Mouse (Mus musculus) megakaryocyte, embryonic 14.5 days (primary cell): ENCODE results near the gene Taok3. TPM values are rescaled to one million over a fixed set of nuclear protein-coding genes. Genes with fewer than 3 reads are reported as not detected.

Experiments
- H3K27me3 ChIP-seq: replicated peaks from 2 replicates; pipeline ENCODE3; 2012; ENCODE audit warnings: inconsistent platforms
- H3K36me3 ChIP-seq: replicated peaks from 2 replicates; pipeline ENCODE3; 2012; ENCODE audit warnings: low read length, inconsistent platforms, mixed read lengths
- H3K4me1 ChIP-seq: 2 replicates; pipeline ENCODE4 v1.6.1; 2012; ENCODE audit warnings: inconsistent platforms
- H3K4me3 ChIP-seq: replicated peaks from 2 replicates; pipeline ENCODE3; 2012; ENCODE audit warnings: moderate library complexity, mild to moderate bottlenecking, inconsistent platforms
- H3K9me3 ChIP-seq: 2 replicates; pipeline ENCODE4 v1.6.1; 2012; ENCODE audit warnings: inconsistent platforms
- FLI1 ChIP-seq: IDR thresholded peaks from 2 replicates; pipeline ENCODE4 v1.6.1; 2012; ENCODE audit warnings: low read length, inconsistent platforms, mixed read lengths
- GATA1 ChIP-seq: IDR thresholded peaks from 3 replicates; pipeline ENCODE4 v1.6.1; 2012; ENCODE audit warnings: mixed read lengths, low read length, inconsistent platforms, borderline replicate concordance
- polyA plus RNA-seq: library from polyadenylated mRNA; stranded (reverse); fragments of >175 nt; gene quantifications from 2 replicates; pipeline ENCODE4 v1.2.3, GENCODE M21; 2012; ENCODE audit warnings: low replicate concordance; ENCODE audit not compliant: insufficient read depth

The Taok3 gene
- polyA plus RNA-seq, 1 experiment: 75.0 TPM

DNA sequence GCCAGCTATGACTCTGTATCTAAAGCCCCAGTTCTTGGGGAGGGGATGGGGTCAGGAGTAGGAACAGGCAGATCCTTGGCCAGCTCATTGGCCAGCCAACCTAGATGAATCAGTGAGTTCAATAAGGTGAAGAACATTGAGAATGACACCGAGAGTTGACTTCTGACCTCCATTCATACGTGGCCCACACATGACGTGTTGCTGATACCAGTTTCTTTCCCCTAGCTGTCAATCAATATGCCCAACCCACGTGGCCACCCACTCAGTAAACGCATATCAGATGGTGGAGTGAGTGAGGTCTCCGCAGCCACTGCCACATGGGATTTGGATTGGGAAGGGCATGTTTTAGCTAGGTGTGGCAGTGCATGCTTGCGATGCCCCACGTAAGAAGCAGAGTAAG lies 125.2 kb downstream of the Taok3 start:
- no peak overlapping the region for H3K4me3 ChIP-seq
- H3K36me3 ChIP-seq: peaks cover 99% of the 10 kb centered on the region
- H3K9me3 ChIP-seq: no peaks in the 10 kb centered on the region
- TF ChIP-seq FLI1: no peak
- no peak for TF ChIP-seq GATA1
- peaks cover 9% of the 10 kb centered on the region; the same call in 1 of the 2 replicates for H3K4me1 ChIP-seq
- no peaks in the 10 kb centered on the region for H3K27me3 ChIP-seq

DNA sequence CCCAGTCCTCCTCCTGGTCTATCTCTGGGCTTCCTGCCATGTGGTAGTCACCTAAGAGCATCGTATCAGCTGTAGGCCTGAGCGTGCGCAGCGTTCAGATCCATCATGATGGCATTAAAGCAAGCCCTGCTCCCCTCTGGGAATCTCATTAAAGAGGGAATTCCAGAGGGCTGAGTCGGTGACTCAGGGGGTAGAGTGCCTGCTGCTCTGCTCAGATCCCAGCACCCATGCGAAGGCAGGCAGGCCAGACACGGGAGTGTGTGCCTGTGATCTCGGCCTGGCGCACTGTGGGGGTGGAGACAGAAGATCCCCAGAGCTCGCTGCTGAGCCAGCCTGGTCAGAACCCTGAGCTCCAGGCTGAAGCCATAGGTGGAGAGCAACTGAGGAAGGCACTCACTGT lies 128.4 kb downstream of the Taok3 start:
- H3K27me3 ChIP-seq: no peaks in the 10 kb centered on the region
- H3K4me1 ChIP-seq: peaks cover 9% of the 10 kb centered on the region; the same call in 1 of the 2 replicates
- TF ChIP-seq FLI1 (no peak), GATA1 (no peak)
- no peak overlapping the region for H3K4me3 ChIP-seq
- H3K36me3 ChIP-seq: peaks cover 100% of the 10 kb centered on the region
- no peaks in the 10 kb centered on the region for H3K9me3 ChIP-seq

DNA sequence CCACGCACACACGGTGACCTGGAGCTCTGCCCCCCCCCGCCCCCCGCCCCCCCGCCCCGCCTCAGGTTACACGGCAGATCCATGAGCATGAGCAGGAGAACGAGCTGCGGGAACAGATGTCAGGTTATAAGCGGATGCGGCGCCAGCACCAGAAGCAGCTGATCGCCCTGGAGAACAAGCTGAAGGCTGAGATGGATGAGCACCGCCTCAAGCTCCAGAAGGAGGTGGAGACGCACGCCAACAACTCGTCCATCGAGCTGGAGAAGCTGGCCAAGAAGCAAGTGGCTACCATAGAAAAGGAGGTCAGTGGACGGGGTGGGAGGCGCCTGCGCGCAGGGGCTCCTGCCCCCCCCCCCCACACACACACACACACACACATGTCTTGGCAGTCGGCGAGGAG lies 130.9 kb downstream of the Taok3 start:
- Histone ChIP-seq H3K36me3 (peaks cover 100% of the 10 kb centered on the region), H3K4me3 (no peak overlapping the region), H3K27me3 (no peaks in the 10 kb centered on the region), H3K4me1 (peaks cover 9% of the 10 kb centered on the region; the same call in 1 of the 2 replicates), H3K9me3 (no peaks in the 10 kb centered on the region)
- no peak for TF ChIP-seq FLI1
- TF ChIP-seq GATA1: no peak

DNA sequence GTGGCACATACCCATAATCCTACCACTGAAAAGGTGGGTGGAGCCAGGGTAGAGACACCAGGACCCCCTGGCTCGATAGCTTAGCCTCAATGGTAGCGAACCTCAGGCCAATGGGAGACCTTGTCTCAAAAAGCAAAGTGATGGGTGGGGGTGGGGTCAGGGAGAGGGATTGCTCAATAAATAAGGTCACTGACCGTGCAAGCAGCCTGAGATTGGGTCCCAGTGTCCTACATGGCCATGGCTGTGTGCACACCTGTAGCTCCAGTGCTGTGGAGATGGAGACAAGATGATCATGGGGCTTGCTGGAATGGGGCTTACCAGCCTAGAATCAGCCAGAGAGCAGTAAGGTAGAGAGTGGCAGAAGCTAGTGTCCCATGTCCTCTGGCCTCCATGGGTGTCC lies 131.8 kb downstream of the Taok3 start:
- H3K9me3 ChIP-seq: no peaks in the 10 kb centered on the region
- TF ChIP-seq GATA1 (no peak), FLI1 (no peak)
- peaks cover 100% of the 10 kb centered on the region for H3K36me3 ChIP-seq
- H3K27me3 ChIP-seq: no peaks in the 10 kb centered on the region
- H3K4me3 ChIP-seq: no peak overlapping the region
- H3K4me1 ChIP-seq: peaks cover 6% of the 10 kb centered on the region; the same call in 1 of the 2 replicates

DNA sequence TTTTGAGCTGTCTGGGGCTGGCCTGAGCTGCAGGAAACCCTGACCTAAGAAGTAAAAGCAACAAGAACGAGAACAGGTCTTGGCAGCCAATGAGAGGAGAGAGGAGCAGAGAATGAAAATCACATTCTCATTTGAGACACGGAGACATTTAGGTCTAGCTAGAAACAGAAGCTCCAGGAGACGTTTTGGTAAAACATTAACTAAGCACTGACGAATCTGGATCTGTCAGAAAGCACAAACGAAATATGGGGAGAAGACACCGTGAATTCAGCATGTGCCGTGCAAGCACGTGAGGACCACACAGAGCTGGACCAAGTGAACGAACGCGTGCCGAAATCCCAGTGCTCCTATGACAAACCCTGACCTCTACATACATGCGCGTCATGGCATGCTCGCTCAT lies 138.3 kb downstream of the Taok3 start:
- Histone ChIP-seq H3K27me3 (no peaks in the 10 kb centered on the region), H3K9me3 (no peaks in the 10 kb centered on the region), H3K36me3 (peaks cover 100% of the 10 kb centered on the region), H3K4me1 (no peaks in the 10 kb centered on the region), H3K4me3 (no peak overlapping the region)
- TF ChIP-seq FLI1: no peak
- no peak for TF ChIP-seq GATA1

DNA sequence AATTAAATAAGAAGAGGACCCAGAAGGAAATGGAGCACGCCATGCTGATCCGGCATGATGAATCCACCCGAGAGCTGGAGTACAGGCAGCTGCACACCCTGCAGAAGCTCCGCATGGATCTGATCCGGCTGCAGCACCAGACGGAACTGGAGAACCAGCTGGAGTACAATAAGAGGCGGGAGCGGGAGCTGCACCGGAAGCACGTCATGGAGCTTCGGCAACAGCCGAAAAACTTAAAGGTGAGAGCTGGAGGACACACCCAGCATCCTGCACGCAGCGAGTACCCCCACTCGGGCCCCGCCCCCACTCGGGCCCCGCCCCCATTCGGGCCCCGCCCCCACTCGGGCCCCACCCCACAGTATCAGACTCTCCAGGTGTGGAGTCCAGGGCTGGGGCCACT lies 143.6 kb downstream of the Taok3 start:
- peaks cover 18% of the 10 kb centered on the region; the same call in 1 of the 2 replicates for H3K4me1 ChIP-seq
- H3K4me3 ChIP-seq: no peak overlapping the region
- no peaks in the 10 kb centered on the region for H3K27me3 ChIP-seq
- no peaks in the 10 kb centered on the region for H3K9me3 ChIP-seq
- H3K36me3 ChIP-seq: peaks cover 98% of the 10 kb centered on the region
- TF ChIP-seq FLI1 (no peak), GATA1 (no peak)

DNA sequence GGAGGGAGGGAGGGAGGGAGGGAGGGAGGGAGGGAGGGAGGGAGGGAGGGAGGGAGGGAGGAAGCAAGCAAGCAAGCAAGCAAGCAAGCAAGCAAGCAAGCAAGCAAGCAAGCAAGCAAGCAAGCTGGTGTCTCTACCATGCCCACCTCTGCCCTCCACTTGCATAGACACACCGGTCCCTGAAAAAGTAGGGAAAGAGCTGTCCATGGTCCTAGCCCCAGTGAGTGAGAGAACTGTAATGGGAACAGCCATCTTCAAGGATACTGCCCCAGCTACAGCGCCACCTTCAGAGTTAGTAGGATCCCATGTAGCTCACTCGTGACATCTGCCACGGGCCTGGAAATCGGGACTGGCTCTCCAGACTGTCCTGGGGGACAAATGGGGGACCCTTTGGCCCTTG lies 144.8 kb downstream of the Taok3 start:
- TF ChIP-seq FLI1 (no peak), GATA1 (no peak)
- H3K27me3 ChIP-seq: no peaks in the 10 kb centered on the region
- H3K4me1 ChIP-seq: peaks cover 20% of the 10 kb centered on the region; the same call in 1 of the 2 replicates
- peaks cover 98% of the 10 kb centered on the region for H3K36me3 ChIP-seq
- no peak overlapping the region for H3K4me3 ChIP-seq
- no peaks in the 10 kb centered on the region for H3K9me3 ChIP-seq

DNA sequence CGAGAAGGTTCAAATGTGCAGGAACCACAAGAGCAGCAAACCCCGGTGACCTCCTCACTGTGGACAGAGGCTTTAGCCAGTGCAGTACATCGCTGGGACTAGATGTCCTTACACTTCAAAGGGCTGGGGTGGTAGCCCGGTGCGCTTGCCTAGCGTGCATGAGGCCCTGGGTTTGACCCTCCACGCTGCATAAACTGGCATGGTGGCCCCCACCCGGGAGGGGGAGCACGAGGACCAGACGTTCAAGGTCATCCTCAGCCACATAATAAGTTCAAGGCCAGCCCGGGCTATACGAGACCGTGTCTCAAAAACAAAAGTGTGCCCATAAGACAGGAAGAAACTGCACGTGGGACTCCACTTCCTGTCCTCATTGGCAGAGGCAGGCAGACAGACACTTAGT lies 148.0 kb downstream of the Taok3 start:
- TF ChIP-seq GATA1: no peak
- TF ChIP-seq FLI1: no peak
- H3K4me3 ChIP-seq: no peak overlapping the region
- H3K4me1 ChIP-seq: peaks cover 31% of the 10 kb centered on the region; the same call in 1 of the 2 replicates
- H3K36me3 ChIP-seq: peaks cover 98% of the 10 kb centered on the region
- no peaks in the 10 kb centered on the region for H3K9me3 ChIP-seq
- no peaks in the 10 kb centered on the region for H3K27me3 ChIP-seq

DNA sequence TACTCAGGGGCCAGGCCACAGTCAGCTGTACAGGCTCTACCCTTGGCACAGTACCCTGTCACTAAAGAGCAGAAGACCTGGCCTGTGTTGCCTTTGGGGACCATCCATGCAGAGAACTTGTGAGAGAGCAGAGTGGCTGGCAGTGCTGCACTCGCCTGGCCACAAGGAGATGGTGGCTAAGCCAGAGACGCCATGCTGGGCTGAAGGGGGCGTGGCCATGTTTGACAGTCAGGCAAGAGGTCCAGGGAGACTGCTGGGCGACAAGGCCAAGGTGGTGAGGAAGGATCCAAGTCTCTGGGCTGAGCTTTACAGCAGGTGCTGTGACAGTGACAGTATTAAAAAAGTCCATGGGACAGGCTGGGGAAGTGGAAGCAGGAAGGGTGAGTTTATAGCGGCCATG lies 148.8 kb downstream of the Taok3 start:
- Histone ChIP-seq H3K4me1 (peaks cover 34% of the 10 kb centered on the region; the same call in 1 of the 2 replicates), H3K36me3 (peaks cover 98% of the 10 kb centered on the region)
- TF ChIP-seq FLI1: no peak
- TF ChIP-seq GATA1: no peak

DNA sequence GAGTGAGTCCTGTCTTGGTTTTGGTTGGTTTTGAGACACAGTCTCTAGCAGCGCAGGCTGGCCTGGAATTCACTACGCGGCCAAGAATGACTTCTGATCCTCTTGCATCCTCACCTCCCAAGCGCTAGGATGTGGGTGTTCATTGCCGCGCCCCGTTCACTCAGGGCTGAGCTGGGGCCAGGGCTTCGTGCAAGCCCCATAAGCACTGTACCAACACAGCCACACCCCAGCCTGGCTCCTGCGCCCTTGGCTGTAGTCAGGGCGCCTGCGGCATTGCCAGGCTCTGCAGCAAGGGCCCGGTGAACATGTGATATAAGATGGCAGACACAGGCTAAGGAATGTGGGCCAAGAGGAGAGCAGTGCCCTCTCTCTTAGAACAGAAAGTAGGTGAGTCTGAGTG lies 149.5 kb downstream of the Taok3 start:
- Histone ChIP-seq H3K36me3 (peaks cover 98% of the 10 kb centered on the region), H3K9me3 (no peaks in the 10 kb centered on the region), H3K27me3 (no peaks in the 10 kb centered on the region), H3K4me3 (no peak overlapping the region), H3K4me1 (peaks cover 34% of the 10 kb centered on the region; the same call in 1 of the 2 replicates)
- no peak for TF ChIP-seq GATA1
- TF ChIP-seq FLI1: no peak

More for the DNA sequence above, 148.8 kb downstream of the Taok3 start:
- no peaks in the 10 kb centered on the region for H3K9me3 ChIP-seq
- H3K27me3 ChIP-seq: no peaks in the 10 kb centered on the region
- no peak overlapping the region for H3K4me3 ChIP-seq

DNA sequence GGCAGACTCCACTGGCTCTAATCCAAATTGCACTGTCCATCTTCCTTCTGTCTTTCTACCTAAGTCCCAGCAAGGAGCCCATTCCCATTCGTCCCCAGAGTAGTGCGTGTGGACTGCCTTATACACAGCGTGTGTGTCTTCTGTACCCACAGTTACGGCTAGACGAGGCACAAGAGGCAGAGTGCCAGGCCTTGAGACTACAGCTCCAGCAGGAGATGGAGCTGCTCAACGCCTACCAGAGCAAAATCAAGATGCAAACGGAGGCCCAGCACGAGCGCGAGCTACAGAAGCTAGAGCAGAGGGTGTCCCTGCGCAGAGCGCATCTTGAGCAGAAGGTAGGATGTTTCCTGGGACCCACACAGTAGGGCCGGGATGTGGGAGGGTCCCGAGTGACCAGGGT lies 152.0 kb downstream of the Taok3 start:
- no peaks in the 10 kb centered on the region for H3K27me3 ChIP-seq
- TF ChIP-seq FLI1: no peak
- no peak for TF ChIP-seq GATA1
- H3K36me3 ChIP-seq: peaks cover 86% of the 10 kb centered on the region
- H3K9me3 ChIP-seq: no peaks in the 10 kb centered on the region
- peaks cover 26% of the 10 kb centered on the region; the same call in 1 of the 2 replicates for H3K4me1 ChIP-seq
- H3K4me3 ChIP-seq: no peak overlapping the region

DNA sequence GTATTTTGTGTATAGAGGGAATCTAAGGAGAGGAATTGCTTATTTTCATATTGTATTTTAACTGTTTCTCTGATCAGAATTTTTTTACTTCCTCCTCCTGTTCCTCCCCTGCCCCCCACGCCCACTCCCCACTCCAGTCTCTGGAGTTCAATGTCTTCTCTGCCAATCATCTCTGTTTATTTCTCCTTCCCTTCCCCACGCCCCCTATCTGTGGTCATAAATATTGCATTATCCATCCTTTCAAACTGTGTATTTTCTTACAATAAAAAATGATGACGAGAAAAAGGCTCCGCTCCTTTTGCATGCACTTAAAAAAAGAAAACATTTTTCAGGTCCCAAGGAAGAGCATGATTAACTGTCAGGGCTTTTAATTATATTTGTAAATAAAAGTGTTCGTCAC lies 154.9 kb downstream of the Taok3 start:
- H3K4me3 ChIP-seq: no peak overlapping the region
- peaks cover 58% of the 10 kb centered on the region for H3K36me3 ChIP-seq
- H3K4me1 ChIP-seq: peaks cover 13% of the 10 kb centered on the region; the same call in 1 of the 2 replicates
- H3K9me3 ChIP-seq: peaks cover 3% of the 10 kb centered on the region; the same call in 1 of the 2 replicates
- H3K27me3 ChIP-seq: no peaks in the 10 kb centered on the region
- TF ChIP-seq GATA1: no peak
- no peak for TF ChIP-seq FLI1
